Mouse (Mus musculus): Measurements from ENCODE around the gene Il27ra.

Il27ra gene

DNA sequence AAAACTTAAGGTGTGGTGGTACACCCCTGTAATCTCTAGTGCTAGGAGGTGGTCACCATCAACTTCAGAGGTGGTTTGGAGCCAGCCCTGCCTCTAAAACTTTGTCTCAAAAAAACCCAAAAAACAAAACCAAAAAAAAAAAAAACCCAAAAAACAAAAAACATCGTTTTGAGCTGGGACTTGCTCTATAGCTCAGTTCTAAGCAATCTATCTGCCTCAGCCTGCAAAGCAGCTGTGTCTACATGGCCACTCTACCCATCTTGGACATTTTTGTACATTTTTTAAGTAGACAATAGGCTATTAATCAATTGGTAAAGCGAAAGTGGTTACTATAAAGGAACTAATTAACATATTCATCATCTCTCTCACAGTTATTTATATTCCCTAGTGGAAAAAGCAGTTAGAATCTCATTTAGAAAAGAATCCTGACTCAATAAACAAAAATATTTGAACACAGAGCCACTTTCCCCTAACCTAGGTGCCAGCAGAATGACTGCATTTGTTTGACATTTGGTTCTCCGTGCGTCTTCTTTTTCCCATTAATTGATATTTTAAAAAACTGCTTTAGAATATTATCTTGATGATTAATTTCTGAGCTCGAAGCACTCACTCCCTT is 23.2 kb upstream of the Il27ra start:
- DNase-seq: no peak

DNA sequence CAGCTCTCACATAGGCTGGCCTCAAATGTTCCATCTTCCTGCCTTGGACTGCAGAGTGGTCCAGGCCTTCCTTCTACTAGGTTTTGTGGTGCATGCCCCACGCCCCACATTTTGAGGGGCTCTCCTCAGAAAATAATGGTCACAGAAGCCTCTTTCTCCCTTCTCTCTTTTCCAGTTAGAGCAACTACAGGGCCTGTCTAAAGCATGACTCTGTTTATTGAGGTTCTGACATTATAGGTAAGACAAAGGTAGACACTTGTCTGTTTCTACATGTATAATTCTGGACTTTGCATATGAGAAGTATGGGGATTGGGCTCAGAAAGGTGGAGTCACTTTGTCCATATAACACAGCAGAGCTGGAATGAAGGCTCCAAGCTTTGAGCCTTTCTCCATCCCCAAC is 22.6 kb upstream of the Il27ra start, which contains the start of gene Gm10643:
Gene Gm10643 (minus strand): TSS at position 101 of the 400 bp plus-strand sequence.
- no peak for DNase-seq

DNA sequence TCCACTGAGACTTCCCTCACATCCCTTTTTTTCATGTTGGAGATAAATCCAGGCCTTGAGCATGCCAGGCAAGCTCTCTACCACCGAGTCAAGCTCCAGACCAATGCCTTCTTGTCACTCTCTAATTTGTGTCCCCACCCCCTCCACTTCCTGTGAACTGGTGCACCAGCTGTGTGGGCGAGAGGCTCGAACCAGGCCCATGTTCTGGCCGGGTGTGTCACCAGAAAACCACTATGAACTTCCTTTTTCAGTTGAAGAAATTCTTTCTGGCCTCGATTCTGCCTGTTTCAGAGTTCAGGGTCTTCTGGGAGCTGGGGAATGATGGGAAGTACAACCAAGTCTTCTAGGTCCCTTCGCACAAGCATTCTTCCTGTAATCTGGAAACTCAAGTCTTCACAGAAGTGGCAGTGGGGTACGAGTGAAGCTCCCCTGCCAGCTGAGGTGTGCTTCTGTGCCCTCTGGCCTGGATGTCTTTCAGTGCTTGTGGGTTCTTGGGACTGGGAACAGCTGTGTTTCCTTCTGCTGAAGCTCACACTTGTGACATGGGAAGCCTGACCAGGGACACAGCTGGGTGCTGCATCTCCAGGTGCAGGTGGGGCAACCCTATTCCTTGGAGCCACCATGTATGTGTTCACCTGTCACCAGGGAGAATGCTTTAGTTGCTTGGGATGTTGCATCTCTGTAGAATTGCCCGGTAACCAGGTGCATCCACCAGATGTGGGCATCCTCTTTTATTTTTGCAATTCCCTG is 21.6 kb upstream of the Il27ra start:
- no peak for DNase-seq

- no peak for DNase-seq
Measured at GRCm38 (mm10) chr8:84060245-84060644, 17.9 kb upstream of the Il27ra start.

DNA sequence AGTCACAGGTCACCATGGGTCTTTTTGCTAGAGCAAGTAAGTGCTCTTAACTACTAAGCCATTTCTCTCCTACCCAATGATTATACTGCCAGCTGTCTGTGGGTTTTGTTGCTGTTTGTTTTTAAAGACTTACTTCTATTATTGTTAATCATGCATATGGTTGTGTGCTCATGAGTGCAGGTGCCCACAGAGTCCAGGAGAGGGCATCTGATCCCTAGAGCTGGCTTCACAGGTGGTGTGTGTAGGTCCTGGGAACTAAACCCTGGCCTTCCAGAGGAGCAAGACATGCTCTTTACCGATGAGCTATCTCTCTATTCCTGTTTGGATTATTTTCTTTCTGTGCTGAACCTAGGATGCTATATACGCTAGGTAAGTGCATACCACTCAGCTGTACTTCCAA is 16.8 kb upstream of the Il27ra start:
- DNase-seq: no peak

DNA sequence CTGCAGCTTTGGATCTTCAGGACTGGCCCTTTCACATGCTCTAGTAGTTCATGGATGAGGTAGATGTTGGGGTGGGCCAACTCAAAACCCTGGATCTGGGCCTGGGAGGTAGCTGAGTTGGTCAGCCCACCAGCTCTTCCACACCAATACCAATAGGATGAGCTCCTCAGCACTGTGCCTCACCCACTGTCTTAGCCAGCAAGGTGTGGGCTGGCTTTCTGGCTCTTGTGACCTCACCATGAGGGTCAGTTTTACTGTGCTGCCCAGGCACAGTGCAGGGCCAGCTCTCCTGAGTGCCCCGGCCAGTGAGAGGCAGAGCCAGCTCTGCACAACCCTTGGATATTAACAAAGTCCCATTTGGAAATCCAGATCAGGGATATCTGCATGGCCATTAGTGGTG is 15.4 kb upstream of the Il27ra start:
- DNase-seq: no peak

- no peak for DNase-seq
Measured at GRCm38 (mm10) chr8:84053229-84053628, 10.8 kb upstream of the Il27ra start.

GRCm38 (mm10) chr8:84052746-84053145 is 10.4 kb upstream of the Il27ra start:
- DNase-seq: no peak

- DNase-seq: no peak
Measured at GRCm38 (mm10) chr8:84048171-84048570, 5.8 kb upstream of the Il27ra start.

DNA sequence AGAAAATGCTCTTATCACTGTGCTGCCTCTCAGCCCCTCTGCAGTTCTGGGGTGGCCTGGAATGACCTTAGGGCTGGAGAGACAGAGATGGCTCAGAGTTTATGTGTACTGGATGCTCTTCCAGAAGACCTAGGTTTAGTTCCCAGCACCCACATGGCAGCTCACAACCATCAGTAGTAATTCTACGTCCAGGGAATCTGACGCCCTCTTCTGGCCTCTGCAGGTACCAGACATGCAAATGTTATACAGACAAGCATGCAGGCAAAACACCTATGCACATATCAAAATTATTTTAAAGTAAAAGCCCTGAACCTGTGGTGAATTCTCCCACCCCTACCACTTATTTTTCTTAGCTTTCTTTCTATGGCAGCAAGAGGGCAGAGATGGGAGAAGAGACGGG is 4.1 kb upstream of the Il27ra start:
- no peak for DNase-seq

DNA sequence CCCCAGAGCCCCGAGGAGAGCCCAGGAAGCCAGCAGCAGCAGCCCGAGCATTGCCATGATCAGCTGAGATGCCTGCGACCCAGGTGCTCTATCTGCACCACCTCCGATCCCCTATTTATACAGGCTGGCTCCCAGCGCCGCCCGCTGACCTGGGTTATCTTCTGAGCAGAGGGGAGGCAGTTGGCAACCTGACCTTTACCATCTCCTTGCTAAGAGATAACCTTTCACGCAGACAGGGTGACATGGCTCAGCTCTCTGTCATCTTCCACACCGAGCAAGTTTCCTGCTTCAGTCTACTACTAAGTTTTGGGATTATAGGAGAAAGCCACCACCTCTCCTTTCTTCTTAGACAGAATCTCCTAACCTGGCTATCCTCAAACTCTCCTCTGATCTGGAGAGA is 2.5 kb upstream of the Il27ra start, which contains the start of gene Rln3:
Gene Rln3 (minus strand): TSS at position 101 of the 400 bp plus-strand sequence.
- DNase-seq: no peak

DNA sequence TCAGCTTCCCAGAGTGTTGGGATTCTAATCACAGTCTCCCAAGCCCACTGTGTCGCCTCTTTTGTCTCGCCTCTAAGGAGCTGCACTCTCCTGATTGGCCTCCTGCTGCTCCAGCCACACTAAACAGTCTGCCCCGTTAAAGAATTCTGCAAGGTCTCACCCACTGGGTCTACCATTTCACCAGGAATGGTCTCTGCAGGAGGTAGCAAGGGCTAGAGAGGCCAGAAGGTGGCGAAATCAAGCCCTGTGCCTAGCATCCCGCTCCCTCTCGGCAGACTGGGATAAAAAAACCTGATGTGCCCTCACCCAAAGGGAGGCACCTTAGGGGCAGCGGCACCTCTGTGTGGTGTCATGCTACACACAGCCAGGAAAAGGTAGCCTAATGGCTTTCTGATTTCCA is 1.7 kb upstream of the Il27ra start:
- no peak for DNase-seq

DNA sequence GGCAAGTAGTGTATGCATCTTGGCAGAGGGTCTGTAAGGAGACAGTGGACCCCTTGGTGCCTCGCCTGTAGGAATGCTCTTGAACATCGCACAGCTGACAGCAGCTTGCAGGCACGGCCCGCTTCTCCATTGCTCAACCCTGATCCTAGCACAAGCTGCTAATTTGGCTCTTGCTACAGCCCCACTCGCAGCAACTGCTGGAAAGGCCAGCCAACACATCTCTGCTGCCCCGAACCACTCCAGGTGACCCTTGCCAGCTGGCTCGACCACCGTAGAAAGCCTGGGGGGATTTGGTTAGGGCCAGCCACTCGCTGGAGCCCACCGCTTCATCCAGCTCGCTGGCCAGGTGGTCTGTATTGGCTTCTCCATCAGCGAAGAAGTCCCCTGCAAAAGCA is 556 bp upstream of the Il27ra start:
- DNase-seq: no peak

DNA sequence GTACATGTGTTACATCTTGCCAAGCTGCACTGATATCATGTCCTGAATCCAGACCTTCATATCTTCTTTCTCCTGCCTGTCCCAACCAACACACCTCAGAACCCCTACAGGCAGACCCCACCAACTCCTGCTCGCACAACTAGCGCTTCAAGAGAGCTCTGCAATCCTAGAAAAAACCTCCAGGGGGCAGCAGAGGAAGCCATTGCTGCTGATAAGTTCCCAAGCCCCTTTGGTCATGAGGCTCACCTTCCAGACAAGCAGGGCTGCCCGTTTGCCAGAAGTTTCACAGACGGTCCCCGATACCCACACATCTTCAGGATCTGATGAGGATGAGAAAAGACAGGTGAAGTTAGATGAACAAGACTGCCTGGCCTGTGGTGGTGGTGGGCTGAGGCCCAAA is 3.3 kb downstream of the Il27ra start:
- DNase-seq: peak; percentile 69 to 78

DNA sequence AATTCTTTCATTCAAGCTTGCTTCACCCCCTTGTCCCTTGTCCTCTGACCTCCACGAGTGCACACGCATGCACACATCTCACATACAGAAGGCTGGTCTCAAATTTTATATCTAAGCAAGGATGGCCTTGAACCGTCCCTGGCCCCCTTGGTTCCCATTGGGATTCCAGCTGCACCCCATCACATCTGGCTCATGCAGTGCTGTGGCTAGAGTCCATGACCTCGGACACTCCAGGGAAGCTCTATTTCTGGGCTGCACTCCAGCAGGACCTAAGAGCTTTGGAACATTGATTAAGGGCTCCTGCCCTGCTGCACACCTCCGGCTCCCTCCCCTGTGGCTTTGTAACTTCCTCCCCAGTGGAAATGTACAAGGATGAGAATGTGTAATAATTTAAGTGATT is 4.4 kb downstream of the Il27ra start:
- DNase-seq: no peak

DNA sequence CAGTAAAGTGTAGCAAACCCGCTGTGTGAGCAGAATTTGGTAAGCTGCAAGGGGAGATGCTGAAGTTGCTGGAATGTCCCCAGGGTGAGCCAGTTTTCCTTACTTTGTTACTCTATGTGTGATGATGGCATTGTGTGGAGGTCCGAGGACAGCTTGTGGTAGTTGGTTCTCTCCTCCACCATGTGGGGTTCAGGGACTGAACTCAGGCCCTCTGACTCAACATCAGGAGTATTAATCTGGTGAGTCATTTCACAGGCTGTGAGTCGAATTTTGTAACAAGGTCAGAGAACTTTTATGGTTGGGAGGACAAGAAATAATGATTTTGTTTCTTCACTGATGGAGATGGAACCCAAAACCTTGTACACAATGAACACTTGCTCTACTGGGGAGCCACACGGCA is 9.6 kb downstream of the Il27ra start:
- DNase-seq: no peak

GRCm38 (mm10) chr8:84029272-84029671 is 13.1 kb downstream of the Il27ra start:
- DNase-seq: no peak

DNA sequence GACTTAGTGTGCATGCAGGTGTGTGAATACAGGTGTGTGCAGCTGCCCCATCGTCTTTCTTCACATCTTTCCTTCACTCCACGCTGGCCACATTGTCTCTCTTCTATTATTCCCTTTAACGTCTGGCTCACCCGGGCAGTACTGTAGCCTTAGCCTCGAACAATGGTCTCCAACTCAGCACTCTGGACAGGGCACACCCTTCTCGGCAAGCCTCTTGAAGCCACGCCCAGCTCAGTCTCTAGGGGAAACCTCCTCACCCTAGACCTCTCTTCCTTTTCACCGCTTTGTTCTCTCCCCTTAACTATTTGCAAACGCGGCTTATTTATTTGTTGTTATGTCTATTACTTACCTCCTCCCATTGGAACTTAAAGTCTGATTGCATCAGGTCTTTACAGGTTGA is 14.9 kb downstream of the Il27ra start:
- no peak for DNase-seq

GRCm38 (mm10) chr8:84025863-84026262 is 16.5 kb downstream of the Il27ra start:
- no peak for DNase-seq

DNA sequence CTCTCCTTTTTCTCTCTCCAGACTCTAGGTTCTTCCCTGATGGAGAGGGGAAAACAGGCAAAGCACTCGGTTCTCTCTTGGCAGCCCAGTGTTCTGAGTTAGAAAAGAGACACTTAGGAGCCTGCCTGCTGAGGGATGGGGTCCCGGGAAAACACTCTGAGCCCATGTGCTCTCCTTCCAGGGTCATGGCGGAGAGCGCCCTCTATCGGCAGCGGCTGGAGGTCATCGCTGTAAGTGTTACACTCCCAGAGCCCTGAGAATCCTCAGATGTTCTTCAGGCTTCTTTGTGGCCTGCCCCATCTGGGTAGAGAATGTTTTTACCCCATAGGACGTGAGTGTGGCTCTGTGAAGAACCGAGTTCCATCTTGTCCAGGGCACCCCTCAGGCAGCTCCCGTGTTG is 18.2 kb downstream of the Il27ra start:
- DNase-seq: peak in 1 of 2 experiments; percentile 51

DNA sequence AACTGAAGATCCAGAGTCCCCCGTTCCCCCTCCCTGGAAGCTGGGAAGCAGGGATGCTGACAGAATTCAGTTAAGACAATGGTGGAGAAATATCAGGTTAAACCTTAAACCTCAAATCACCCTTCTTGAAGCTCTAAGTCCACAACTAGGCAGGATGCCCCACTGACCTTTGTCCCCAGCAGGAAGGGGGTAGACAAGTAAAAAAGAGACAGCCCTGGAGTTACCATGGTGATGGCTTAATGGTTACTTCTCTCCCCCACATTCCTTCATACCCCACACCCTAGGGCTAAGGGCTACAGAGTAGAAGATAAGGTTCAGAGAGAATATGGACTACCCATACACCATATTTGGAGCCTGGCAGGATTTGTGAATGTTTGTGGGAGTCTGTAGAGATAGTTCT is 18.8 kb downstream of the Il27ra start:
- no peak for DNase-seq

GRCm38 (mm10) chr8:84023085-84023484 is 19.3 kb downstream of the Il27ra start:
- DNase-seq: no peak

GRCm38 (mm10) chr8:84021569-84021968 is 20.8 kb downstream of the Il27ra start:
- no peak for DNase-seq

DNA sequence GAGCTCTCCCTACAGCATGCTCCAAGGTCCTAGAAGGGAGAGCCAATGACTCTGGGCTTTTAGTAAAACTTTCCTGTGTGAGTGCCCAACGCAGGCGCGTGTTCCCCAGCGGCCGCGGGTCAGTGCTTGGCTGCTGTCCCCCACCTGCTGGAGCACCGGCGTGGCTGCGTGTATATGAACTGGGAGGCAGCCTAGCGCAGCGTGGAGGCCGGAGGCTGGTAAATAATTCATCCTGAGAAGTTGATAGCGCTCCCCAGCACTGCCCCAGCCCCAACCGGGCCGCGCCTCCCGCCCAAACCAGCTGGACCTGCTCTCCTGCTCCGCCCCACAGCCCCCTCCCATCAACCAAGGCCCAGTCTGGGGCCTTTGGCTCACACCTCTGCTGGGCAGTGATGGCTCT is 21.3 kb downstream of the Il27ra start, which contains the start of gene Palm3:
Gene Palm3 (plus strand): TSS at position 376 of the 400 bp plus-strand sequence.
- no peak for DNase-seq

DNA sequence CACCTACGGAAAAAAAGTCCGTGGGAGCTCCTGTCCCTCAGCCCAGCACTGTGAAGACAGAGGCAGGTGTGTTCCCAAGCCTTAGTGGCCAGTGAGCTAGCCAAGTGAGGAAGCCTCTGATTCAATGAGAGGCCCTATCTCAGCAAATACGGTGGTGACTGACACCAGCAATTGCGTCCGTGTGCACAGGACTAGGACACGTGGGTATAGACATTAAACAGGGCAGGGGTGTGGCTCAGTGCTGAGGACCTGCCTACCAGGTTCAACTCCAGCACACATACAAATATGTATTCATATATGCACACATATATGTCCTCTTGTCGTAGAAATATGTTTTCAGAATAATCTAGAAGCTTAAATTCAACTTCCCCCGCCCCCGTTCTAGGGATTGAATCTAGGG is 22.7 kb downstream of the Il27ra start:
- DNase-seq: no peak

All from cerebellum, adult 18-20 months (tissue).